Mouse (Mus musculus) brain, embryonic 14.5 days (tissue): ENCODE results near the gene Ehbp1l1. TPM values are rescaled to one million over a fixed set of nuclear protein-coding genes. Genes with fewer than 3 reads are reported as not detected.
A peak's percentile ranks its signal among the peaks of the same experiment; 100 is the strongest.

ENCODE experiments used
- DNase-seq: peaks from one replicate; pipeline ENCODE4 v3.0.0-alpha.2; 2011; ENCODE audit warnings: low read depth
- CTCF ChIP-seq: fragments of 200-500 bp; IDR thresholded peaks from 2 replicates; pipeline ENCODE4 v1.5.1; 2012; ENCODE audit warnings: inconsistent platforms, mild to moderate bottlenecking, moderate library complexity, borderline replicate concordance; ENCODE audit not compliant: insufficient read depth, insufficient read length; ENCODE audit errors: extremely low read depth
- POLR2A ChIP-seq: fragments of 200-500 bp; IDR thresholded peaks from 2 replicates; pipeline ENCODE4 v1.6.1; 2012; ENCODE audit warnings: mild to moderate bottlenecking, inconsistent platforms, borderline replicate concordance; ENCODE audit not compliant: poor library complexity, insufficient read depth, insufficient read length, severe bottlenecking; ENCODE audit errors: extremely low read depth
- polyA plus RNA-seq: library from polyadenylated mRNA; depleted of rRNA; stranded (reverse); fragments of >200 nt; gene quantifications from 2 replicates; pipeline ENCODE4 v1.2.3, GENCODE M21; 2012

Ehbp1l1 gene
- polyA plus RNA-seq, 1 experiment = 18.3 TPM

DNA sequence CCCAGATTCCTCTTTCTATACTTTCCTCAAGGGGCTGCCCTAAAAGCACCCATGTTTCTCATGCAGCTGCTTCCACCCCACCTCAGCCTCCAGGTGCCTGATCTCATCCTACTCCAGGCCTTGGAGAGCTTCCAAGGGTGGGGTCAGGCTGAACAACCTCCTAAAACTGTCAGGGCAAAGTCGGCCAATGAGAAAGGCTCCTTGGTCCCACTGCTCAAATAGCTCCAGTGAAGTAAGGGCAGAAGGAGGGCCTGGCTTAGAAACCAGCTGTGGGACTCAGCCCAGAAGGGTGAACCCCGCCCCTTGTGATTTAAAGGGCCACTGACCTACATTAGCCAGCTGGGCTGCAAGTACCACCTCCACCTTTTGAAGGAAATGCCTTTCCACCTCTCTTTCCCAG, 12.4 kb downstream of the Ehbp1l1 start:
- TF ChIP-seq CTCF (no peak), POLR2A (no peak)
- no peak for DNase-seq

DNA sequence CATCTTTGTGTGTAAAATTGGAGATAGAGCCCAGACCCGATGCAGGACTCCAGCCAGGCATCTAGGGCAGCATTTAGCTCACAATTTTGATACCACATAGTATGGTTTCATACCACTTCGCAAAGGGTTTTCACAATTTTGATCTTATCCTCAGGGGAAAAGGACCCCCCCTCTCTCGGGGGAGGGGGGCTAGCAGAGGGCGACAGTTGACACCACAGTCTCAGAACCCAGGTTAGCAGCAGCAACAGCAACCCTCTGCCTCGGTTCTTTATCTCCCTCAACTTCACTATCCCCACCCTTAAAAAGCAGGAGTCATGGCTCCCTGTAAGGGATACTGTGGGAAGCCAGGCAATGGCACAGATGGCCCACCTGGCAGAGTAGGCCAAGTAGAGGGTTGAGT, 12.9 kb downstream of the Ehbp1l1 start:
- no peak for DNase-seq
- TF ChIP-seq CTCF = no peak
- TF ChIP-seq POLR2A = no peak

DNA sequence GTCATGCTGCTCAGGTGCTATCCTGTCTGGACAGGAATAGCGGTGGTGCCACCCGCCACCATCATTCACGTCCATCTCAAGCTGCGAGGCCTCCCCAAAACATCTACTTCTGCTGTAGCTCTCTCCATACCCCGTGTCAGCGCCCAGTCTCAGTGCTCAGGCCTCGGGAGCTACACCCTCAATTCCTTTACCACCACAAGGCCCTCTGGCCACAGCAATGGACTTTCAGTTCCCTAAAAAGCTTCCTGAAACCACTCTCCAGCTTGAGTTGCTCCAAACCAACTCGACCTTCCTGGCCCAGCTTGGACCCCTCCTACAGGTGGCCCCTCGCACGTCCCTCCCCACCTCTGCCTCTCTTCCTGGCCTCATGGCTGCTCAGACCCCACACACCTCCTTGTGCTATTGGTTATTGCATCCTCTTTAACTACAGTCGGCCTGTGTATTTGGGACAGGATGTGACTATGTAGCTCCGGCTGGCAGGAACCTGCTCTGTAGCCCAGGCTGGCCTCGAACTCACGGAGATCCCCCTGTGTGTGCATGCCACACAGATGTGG, 14.1 kb downstream of the Ehbp1l1 start:
- no peak for DNase-seq
- TF ChIP-seq CTCF (no peak), POLR2A (no peak)

DNA sequence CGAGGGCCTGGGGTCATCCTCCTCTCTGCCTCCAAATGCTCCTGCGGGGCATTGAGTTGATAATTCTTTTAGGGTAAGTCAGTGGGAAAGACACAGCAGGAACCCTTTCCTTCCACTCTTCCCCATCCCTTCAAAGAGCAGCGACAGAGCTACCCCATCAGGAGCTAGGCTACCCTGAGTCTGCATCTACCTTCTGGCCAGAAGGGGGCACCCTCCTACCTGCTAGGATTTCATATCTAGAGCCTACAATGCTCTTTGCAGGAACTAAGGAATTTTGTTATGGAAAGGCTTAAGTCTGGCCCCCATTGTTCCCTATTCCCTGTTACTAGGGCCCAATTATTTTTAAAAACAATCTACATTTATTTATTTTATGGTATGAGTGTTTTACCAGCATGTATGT, 14.9 kb downstream of the Ehbp1l1 start:
- peak; percentile 75; the same call in 1 of the 2 replicates for TF ChIP-seq CTCF
- no peak for TF ChIP-seq POLR2A
- DNase-seq = peak; percentile 75

DNA sequence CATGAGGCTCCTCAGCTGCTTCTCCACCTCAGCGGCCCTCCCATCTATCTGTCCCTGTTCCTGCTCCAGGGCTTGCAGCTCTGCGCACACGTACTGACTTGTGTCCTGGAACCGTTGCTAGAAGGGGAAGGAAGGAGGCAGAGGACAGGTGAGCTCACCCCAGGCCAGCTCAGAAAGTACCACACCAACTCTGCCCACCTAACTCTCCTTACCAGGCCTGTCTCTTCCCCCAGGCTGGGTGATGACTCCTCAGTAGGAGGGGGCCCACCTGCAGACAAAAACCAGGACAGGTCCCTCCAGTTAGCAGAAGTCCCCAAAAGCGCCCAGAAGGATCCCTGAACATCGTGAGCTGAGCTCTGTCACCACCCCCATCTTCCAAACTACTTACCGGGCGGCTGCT, 15.5 kb downstream of the Ehbp1l1 start:
- TF ChIP-seq POLR2A (no peak), CTCF (no peak)

DNA sequence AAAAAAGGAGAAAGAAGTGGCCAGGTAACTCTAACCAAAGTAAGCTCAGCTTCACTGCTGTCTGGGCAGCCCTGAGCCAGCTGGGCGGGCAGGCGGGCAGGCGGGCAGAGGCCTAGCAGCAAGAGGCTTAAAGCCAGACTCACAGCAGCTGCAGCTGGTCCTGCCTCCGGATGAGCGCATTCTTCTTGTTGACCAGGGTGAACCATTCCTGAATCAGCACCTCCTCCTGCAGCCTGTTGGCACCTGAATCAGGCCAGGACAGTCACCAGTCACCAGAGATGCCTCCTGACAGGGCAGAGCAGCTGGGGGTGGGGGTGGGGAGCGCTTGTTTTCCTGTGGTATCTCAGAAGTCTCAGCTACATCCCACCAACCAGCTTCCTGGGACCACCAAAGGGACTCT, 16.0 kb downstream of the Ehbp1l1 start:
- no peak for DNase-seq
- TF ChIP-seq POLR2A = no peak
- no peak for TF ChIP-seq CTCF

More for the DNA sequence above, 15.5 kb downstream of the Ehbp1l1 start:
- DNase-seq = no peak

DNA sequence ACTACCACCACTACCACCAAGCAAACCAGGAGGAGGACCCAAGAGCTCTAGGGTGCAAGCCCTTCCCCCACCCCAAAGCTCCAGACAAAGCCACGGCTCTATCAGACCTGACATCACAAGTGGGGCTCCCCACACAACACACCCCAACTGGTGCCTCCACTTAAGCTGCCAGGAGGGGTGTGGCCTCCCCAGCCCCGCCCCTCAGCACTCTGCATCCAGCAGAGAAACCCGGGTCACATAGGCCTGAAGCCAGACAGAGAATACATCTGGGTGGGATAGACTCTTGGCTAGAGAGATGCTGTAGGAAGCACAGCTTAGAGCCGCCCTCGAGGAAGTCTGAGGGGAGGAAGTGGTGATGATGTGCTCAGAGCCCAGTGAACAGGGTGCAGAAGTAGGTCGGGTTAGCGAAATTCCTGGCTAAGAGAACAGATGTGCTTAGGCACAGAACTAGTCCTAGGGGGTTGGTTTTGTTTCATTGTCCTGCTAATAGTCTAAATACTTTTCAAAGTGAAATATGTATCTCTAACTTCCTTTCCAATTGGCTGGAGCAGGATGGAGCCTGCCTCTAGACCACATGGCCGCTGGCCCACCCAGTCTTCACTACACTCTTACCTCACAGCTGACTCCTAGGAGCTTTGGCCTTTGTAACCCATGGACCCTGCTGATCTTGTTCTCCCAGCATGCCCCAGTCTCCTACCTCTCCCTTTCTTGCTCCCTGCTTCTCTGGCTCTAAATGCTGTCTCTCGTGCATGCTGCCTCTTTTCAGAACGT, 21.1 kb downstream of the Ehbp1l1 start:
- no peak for TF ChIP-seq POLR2A
- no peak for TF ChIP-seq CTCF
- DNase-seq = no peak

DNA sequence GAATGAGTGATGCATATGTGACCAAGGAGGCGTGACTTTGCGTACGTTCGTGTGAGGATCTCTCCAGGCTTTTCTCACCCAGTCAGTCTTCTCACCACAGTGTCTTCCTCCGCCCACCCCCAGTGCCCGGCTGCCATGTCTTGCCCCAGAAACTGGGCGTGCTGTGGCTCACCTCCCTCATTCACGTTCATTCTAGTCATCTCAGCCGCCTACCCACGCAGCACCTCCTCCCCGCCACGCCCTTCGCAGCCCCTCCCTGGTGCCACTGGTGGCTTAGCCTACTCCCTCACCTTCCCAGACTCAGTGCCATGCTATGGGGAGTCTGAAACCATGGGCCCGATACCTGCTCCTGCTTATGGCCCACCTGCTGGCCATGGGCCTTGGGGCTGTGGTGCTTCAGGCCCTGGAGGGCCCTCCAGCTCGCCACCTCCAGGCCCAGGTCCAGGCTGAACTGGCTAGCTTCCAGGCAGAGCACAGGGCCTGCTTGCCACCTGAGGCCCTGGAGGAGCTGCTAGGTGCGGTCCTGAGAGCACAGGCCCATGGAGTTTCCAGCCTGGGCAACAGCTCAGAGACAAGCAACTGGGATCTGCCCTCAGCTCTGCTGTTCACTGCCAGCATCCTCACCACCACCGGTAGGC, 21.8 kb downstream of the Ehbp1l1 start, which contains the start of gene Kcnk7:
TSS of gene Kcnk7 (plus strand) at position 205 of the 638 bp plus-strand sequence.
- no peak for DNase-seq
- TF ChIP-seq POLR2A (no peak), CTCF (no peak)

DNA sequence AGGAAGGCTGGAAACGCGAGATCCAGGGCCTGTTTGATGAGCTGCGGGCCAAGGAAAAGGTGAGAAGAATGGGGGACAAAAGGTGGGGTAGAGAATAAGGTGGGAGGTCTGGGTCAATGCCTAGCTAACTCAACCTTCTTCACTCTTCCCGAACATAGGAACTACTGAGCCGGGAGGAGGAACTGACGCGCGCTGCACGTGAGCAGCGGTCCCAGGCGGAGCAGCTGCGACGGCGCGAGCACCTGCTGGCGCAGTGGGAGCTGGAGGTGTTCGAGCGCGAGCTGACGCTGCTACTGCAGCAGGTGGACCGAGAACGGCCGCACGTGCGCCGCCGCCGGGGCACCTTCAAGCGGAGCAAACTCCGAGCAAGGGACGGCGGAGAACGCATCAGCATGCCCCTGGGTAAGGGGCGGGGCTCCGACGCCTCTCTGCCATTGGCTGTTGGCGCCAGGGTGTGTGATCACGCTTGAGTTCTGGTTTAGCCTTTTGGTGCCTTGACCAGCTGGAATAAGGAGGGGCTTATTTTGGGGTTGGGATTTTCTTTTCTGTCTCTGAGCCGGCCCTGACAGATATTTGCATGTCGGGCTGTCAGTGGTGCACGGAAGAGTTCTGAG, 30.2 kb downstream of the Ehbp1l1 start:
- DNase-seq = peak; percentile 65
- no peak for TF ChIP-seq POLR2A
- TF ChIP-seq CTCF = no peak

DNA sequence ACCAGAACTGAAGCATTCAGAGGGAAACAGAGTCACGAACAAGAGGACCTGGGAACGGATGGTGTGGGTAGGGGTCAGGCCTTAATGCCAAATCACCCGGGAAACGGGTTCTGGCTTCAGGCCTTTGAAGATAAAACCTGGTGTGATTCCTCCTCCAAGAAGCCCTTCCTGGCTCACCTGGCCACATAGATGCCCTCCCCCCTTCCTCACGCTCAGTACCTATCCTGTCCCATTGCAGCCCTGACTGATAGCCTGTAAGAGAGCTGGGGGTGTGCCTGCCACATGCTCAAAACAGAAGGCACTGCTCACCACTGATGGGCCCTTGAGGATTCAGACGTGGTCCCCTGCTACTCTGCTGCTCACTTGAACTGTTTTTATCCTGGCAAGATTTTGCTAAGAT, 32.3 kb downstream of the Ehbp1l1 start:
- TF ChIP-seq CTCF = no peak
- no peak for TF ChIP-seq POLR2A
- no peak for DNase-seq

DNA sequence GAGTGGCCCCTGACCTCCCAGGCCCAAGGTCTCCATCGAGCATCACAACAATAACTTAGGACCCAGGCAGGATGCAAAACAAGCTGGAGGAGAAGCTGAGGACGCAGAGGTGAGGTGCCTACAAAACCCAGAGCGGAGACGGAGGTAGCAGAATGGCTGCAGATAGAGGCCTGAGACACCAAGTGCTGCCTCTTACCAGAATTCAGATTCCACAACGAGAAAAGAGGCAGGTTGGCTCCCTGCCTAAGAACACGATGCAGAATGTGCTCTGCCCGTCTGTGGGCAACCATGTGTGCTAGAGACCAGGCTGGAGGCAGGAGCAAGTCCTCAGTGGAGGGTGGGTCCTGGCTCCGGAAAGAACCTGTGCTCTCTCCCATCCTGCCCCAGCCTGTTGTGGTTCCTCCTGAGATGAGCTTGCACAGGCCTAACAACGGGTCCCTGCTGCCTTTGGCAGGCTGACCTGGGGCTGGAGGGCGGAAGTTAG, 33.2 kb downstream of the Ehbp1l1 start:
- TF ChIP-seq CTCF (no peak), POLR2A (no peak)
- DNase-seq = no peak

DNA sequence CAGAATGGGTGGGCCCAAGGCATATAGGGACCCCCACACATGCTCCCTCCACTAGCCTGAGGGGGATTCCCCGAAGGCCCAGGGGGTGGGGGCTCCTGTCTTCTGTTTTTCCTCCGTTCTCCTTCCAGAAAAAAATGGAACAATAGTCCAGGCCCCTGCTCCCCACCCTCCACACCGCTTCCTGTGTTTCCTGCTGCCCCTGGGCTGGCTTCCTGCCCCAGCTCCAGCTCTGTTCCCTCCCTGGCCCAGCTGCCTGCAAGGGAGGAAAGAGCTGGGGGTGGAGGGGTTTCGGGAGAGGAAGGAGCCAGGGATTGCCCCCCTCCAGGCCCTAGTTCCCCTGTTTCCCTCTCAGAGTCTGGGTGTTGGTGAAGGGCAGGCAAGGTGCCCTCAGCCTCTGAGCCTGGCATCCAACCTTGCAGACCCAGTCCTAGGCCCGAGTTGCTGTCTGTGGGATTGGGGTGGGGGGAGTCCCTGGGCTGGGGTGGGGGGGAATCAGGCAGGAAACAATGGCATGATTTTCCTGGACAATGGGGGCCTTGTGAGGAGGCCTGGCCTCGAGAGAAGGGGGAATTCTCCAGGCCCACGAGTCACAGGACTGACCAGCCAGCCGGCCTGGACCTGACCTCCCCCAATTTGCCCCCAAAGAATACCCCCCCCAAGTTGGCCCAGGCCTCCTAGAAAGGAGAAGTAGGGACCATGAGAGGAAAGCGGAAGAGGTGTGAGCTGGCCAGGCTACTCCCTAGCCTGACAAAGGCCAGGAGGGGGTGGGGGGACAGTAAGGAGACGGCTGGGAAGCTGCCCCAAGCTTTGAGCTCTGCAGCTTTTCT, 33.8 kb downstream of the Ehbp1l1 start:
- no peak for TF ChIP-seq CTCF
- no peak for TF ChIP-seq POLR2A
- no peak for DNase-seq
